Mouse (Mus musculus): ENCODE results near the gene Zfhx3.

DNA sequence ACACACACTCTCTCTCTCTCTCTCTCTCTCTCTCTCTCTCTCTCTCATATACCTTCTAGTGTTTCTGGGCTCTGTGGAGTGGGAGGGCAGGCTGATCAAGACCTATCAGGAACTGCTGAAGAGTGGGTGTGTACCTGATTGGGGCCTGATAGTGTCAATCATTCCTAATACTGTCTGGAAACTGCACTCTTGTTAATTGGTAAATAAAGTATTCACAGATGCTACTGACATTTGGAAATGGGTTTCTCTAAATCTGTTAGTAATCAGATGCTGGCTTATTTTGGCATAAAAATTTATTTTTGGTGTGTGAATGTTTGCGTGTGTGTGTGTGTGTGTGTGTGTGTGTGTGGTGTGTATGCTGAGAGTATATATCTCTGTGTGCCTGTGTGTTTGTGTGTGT is 35.8 kb downstream of the Zfhx3 start:
- TF ChIP-seq CTCF (conservative IDR thresholded peaks at IDR 0.05; ENCODE audit: insufficient read depth, insufficient read length, low read depth, low read length) (no peak), POLR2A (IDR thresholded peaks at IDR 0.05; ENCODE audit: low read depth, low read length) (no peak)

Data from kidney, adult 2 months (tissue).